In genomic region chr5:111935381-111936134, GRCm38 (mm10) we compare ENCODE assay signal across 11 mouse cellular contexts.
DNase-seq lines count a peak whose midpoint lies in the region; ATAC-seq and TF ChIP-seq lines count a peak whose summit lies in the region.
"Had no signal": no experiment of that assay in that cellular context is flagged by ENCODE, and none has a peak within 500 bp of the region (broad histone marks: within the 10 kb centered on the region; RNA-seq: fewer than 3 reads in every experiment).

No protein-coding gene starts in this region.

- no peak overlapping the region for H3K4me2 ChIP-seq in forebrain, embryonic 13.5 days
- no peak overlapping the region for H3K4me2 ChIP-seq in forebrain, embryonic 11.5 days (ENCODE audit: low read depth, low read length, severe bottlenecking)
- H3K4me2 ChIP-seq in forebrain, postnatal 0 days (ENCODE audit: low read depth): no peak overlapping the region
- no peak overlapping the region for H3K4me2 ChIP-seq in neural tube, embryonic 15.5 days
- H3K4me2 ChIP-seq: stomach, embryonic 15.5 days had no signal

- H3K36me3 ChIP-seq in forebrain, embryonic 13.5 days (ENCODE audit: poor library complexity, severe bottlenecking): no peaks in the 10 kb centered on the region
- H3K36me3 ChIP-seq in forebrain, embryonic 11.5 days (ENCODE audit: control insufficient read depth, insufficient read depth, low read length): no peaks in the 10 kb centered on the region
- no peaks in the 10 kb centered on the region for H3K36me3 ChIP-seq in forebrain, postnatal 0 days (ENCODE audit: insufficient read depth)
- no peaks in the 10 kb centered on the region for H3K36me3 ChIP-seq in neural tube, embryonic 15.5 days
- H3K36me3 ChIP-seq: stomach, embryonic 15.5 days had no signal

- 61% methylated on average over 3 of the region's 3 CpGs for WGBS in forebrain, embryonic 13.5 days
- 91% methylated on average over 3 of the region's 3 CpGs for WGBS in forebrain, embryonic 11.5 days
- WGBS in forebrain, postnatal 0 days: 60% methylated on average over 3 of the region's 3 CpGs
- WGBS in neural tube, embryonic 15.5 days: 62% methylated on average over 3 of the region's 3 CpGs

- no peak overlapping the region for H3K9ac ChIP-seq in forebrain, embryonic 13.5 days
- H3K9ac ChIP-seq in forebrain, embryonic 11.5 days (ENCODE audit: low read length): no peak overlapping the region
- H3K9ac ChIP-seq in forebrain, postnatal 0 days: no peak overlapping the region
- no peak overlapping the region for H3K9ac ChIP-seq in neural tube, embryonic 15.5 days (replicated peaks)
- H3K9ac ChIP-seq: stomach, embryonic 15.5 days had no signal

- intact Hi-C loops in left cerebral cortex, postnatal 4 days (cut with DNase I): no loop called here

- H3K27me3 ChIP-seq in forebrain, embryonic 13.5 days: no peaks in the 10 kb centered on the region
- H3K27me3 ChIP-seq in forebrain, embryonic 11.5 days (ENCODE audit: control insufficient read depth, insufficient read depth, low read length): no peaks in the 10 kb centered on the region
- no peaks in the 10 kb centered on the region for H3K27me3 ChIP-seq in forebrain, postnatal 0 days (ENCODE audit: insufficient read depth, low read length)
- 0 out of 2 replicates have a peak, but pooled peaks cover 1% of the 10 kb centered on the region for H3K27me3 ChIP-seq in neural tube, embryonic 15.5 days (replicated peaks)
- H3K27me3 ChIP-seq: stomach, embryonic 15.5 days had no signal

- H3K9me3 ChIP-seq in forebrain, embryonic 13.5 days (replicated peaks): no peaks in the 10 kb centered on the region
- H3K9me3 ChIP-seq in forebrain, embryonic 11.5 days (ENCODE audit: control insufficient read depth, low read length): no peaks in the 10 kb centered on the region; the same call in 1 of the 2 replicates
- no peaks in the 10 kb centered on the region for H3K9me3 ChIP-seq in forebrain, postnatal 0 days (ENCODE audit: low read length)
- no peaks in the 10 kb centered on the region for H3K9me3 ChIP-seq in neural tube, embryonic 15.5 days (replicated peaks)
- H3K9me3 ChIP-seq: stomach, embryonic 15.5 days had no signal

- H3K4me3 ChIP-seq in forebrain, embryonic 13.5 days: no peak overlapping the region
- no peak overlapping the region for H3K4me3 ChIP-seq in forebrain, embryonic 11.5 days (ENCODE audit: low read depth, low read length)
- H3K4me3 ChIP-seq in forebrain, postnatal 0 days (ENCODE audit: low read depth, low read length): no peak overlapping the region
- H3K4me3 ChIP-seq in neural tube, embryonic 15.5 days (replicated peaks): no peak overlapping the region
- H3K4me3 ChIP-seq: stomach, embryonic 15.5 days had no signal

- TF ChIP-seq CTCF in forebrain, postnatal 0 days (IDR thresholded peaks at IDR 0.05; ENCODE audit: low read depth): no peak

- peak; percentile 85 for ATAC-seq in forebrain, embryonic 13.5 days
- ATAC-seq in forebrain, embryonic 11.5 days (replicated peaks; ENCODE audit: low FRiP score): no peak
- ATAC-seq in forebrain, postnatal 0 days: peak; percentile 84
- ATAC-seq in neural tube, embryonic 15.5 days (ENCODE audit: low FRiP score): peak; percentile 68
- ATAC-seq: inflammation-experienced regulatory T-cells, adult 6 months; lung, postnatal 0 days had no signal

- peak overlapping the region; percentile 12; the same call in 1 of the 2 replicates for H3K27ac ChIP-seq in forebrain, embryonic 13.5 days
- no peak overlapping the region for H3K27ac ChIP-seq in forebrain, embryonic 11.5 days (ENCODE audit: low read depth, low read length)
- no peak overlapping the region; the same call in 1 of the 2 replicates for H3K27ac ChIP-seq in forebrain, postnatal 0 days (ENCODE audit: low read depth, low read length)
- no peak overlapping the region for H3K27ac ChIP-seq in neural tube, embryonic 15.5 days (replicated peaks)
- H3K27ac ChIP-seq: stomach, embryonic 15.5 days had no signal

- H3K4me1 ChIP-seq in forebrain, embryonic 13.5 days: peaks cover 9% of the 10 kb centered on the region; the same call in 1 of the 2 replicates
- H3K4me1 ChIP-seq in forebrain, embryonic 11.5 days (replicated peaks; ENCODE audit: control insufficient read depth, insufficient read depth, low read length): no peaks in the 10 kb centered on the region
- no peaks in the 10 kb centered on the region for H3K4me1 ChIP-seq in forebrain, postnatal 0 days (ENCODE audit: insufficient read depth)
- peaks cover 6% of the 10 kb centered on the region; the same call in 1 of the 2 replicates for H3K4me1 ChIP-seq in neural tube, embryonic 15.5 days
- H3K4me1 ChIP-seq: stomach, embryonic 15.5 days had no signal

- DNase-seq in forebrain, embryonic 11.5 days (ENCODE audit: low spot score): no peak
- DNase-seq in left cerebral cortex, postnatal 4 days: peak; percentile 94
- DNase-seq in left cerebral cortex, adult 18-20 months (ENCODE audit: low spot score in 2 of 2): no peak
- DNase-seq in forebrain, postnatal 0 days: peak; percentile 65
- no peak for DNase-seq in adipocyte (ENCODE audit: low spot score)
- DNase-seq in lung, postnatal 25 days (ENCODE audit: low spot score): no peak

Comparison
In these comparisons a context has a peak if more than half of its experiments do, and no peak if none do; other contexts are left out.
1. DNase-seq: peak in left cerebral cortex, postnatal 4 days (single experiment) and forebrain, postnatal 0 days (single experiment); none in forebrain, embryonic 11.5 days (single experiment), left cerebral cortex, adult 18-20 months (0 of 2), adipocyte (single experiment) and lung, postnatal 25 days (single experiment).